Mouse (Mus musculus): ENCODE results near the gene Hist1h2aa. TPM values are rescaled to one million over a fixed set of nuclear protein-coding genes. Genes with fewer than 3 reads are reported as not detected.

Gene Hist1h2aa
- polyA plus RNA-seq, 2 experiments from 2014 or later = not detected

DNA sequence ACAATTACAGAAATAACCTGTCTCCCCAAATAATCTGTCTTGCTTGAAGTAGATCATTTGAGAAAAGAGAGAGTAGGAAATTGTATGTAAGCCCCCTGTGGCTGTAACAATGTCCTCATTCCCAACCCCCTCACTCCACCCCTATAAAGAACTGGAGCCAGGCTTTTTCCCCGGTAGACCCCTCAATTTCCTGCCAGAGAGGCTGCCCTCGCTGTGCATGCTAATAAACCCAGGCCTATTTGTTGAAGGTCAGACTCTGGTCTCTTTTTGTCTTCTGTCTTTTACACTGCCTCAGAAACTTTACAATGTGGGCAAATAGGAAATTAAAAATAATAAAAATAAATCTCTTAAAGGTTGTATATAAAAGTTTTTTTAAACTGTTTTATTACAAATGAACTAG, 12.0 kb downstream of the Hist1h2aa start:
- no peak for ATAC-seq

- no peak for ATAC-seq
These were observed 15.4 kb downstream of the Hist1h2aa start for GRCm38 (mm10) chr13:23949484-23950246.

GRCm38 (mm10) chr13:23950928-23951327, 16.7 kb downstream of the Hist1h2aa start:
- ATAC-seq = no peak

DNA sequence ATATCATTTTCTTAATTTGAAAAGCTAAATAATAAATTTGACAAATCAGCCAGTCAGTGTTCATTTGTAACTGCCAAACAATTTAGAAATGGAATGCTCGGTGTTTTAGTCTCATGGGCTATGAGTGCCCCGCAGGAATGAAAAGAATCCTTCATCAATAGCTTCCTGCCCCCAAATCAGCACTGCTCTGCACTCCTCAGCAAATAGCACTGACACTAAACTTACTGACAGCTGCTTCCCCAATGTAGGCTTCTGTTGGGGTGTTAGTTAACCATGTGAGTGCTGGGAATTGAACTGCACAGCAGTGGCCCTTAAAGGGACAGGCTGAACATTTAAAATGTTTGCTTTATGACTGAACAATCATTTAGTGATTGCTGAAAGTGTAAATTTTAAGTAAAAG, 25.5 kb downstream of the Hist1h2aa start:
- ATAC-seq = no peak

DNA sequence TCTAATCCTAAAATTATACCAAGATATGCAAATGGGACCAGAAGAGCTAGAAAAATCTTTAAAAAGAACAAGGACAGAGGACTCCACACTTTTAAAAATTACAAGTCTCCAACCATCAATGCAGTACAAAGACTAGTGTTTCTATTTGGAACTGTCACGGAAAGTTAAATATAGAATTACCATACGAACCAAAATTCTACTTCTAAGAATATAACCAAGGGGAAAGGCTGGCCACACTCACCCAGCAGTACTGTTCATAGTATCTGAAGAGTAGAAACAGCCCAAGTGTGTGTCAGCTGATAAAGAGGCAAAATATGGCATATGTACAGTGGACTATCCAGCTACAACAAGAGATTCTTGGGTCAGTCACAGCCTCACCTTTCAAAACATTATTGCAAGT, 30.6 kb downstream of the Hist1h2aa start:
- no peak for ATAC-seq

- no peak for ATAC-seq
These were observed 37.6 kb downstream of the Hist1h2aa start for GRCm38 (mm10) chr13:23971870-23972269.

- ATAC-seq = no peak
These were observed 38.0 kb downstream of the Hist1h2aa start for GRCm38 (mm10) chr13:23972271-23972670.

Other genes starting within 250 kb of the Hist1h2aa start
- gene Hist1h1t, start 238.6 kb upstream of the Hist1h2aa start, polyA plus RNA-seq (2017; shearing (Covaris generic)) = not detected
- gene Hist1h4c, start 236.0 kb upstream of the Hist1h2aa start, polyA plus RNA-seq (2017; shearing (Covaris generic)) = 1 to 10 TPM; 8.7 to 9.4 TPM
- under 1 TPM; 0.57 to 0.69 TPM for gene Hfe, start 223.6 kb upstream of the Hist1h2aa start, polyA plus RNA-seq (2017; shearing (Covaris generic))
- 10 to 100 TPM in 1 of 2 experiments, 1 to 10 TPM in 1; 8.9 to 10.5 TPM for gene Hist1h1c, start 195.7 kb upstream of the Hist1h2aa start, polyA plus RNA-seq (2017; shearing (Covaris generic))
- gene Hist1h3c, start 188.9 kb upstream of the Hist1h2aa start, polyA plus RNA-seq (2017; shearing (Covaris generic)) = 1 to 10 TPM in 1 of 2 experiments, not detected in 1; 1.3 TPM
- gene Hist1h2bb, start 187.7 kb upstream of the Hist1h2aa start, polyA plus RNA-seq (2017; shearing (Covaris generic)) = 1 to 10 TPM in 1 of 2 experiments, not detected in 1; 2.9 TPM
- gene Hist1h2ab, start 183.3 kb upstream of the Hist1h2aa start, polyA plus RNA-seq (2017; shearing (Covaris generic)) = 1 to 10 TPM; 2.8 to 8.2 TPM
- gene Hist1h3b, start 182.2 kb upstream of the Hist1h2aa start, polyA plus RNA-seq (2017; shearing (Covaris generic)) = not detected
- 1 to 10 TPM in 1 of 2 experiments, not detected in 1; 5.4 TPM for gene Hist1h4b, start 177.4 kb upstream of the Hist1h2aa start, polyA plus RNA-seq (2017; shearing (Covaris generic))
- not detected for gene Hist1h4a, start 173.2 kb upstream of the Hist1h2aa start, polyA plus RNA-seq (2017; shearing (Covaris generic))
- 1 to 10 TPM in 1 of 2 experiments, not detected in 1; 1.8 TPM for gene Hist1h3a, start 172.1 kb upstream of the Hist1h2aa start, polyA plus RNA-seq (2017; shearing (Covaris generic))
- gene Hist1h1a, start 170.8 kb upstream of the Hist1h2aa start, polyA plus RNA-seq (2017; shearing (Covaris generic)) = 1 to 10 TPM; 2.6 to 3.4 TPM
- gene Trim38, start 164.5 kb upstream of the Hist1h2aa start, polyA plus RNA-seq (2017; shearing (Covaris generic)) = not detected
- gene Slc17a2, start 127.5 kb upstream of the Hist1h2aa start, polyA plus RNA-seq (2017; shearing (Covaris generic)) = not detected
- not detected for gene Slc17a3, start 95.0 kb upstream of the Hist1h2aa start, polyA plus RNA-seq (2017; shearing (Covaris generic))
- under 1 TPM in 1 of 2 experiments, not detected in 1; 0.16 TPM for gene Slc17a1, start 66.7 kb upstream of the Hist1h2aa start, polyA plus RNA-seq (2017; shearing (Covaris generic))
- gene Slc17a4, start 19.5 kb upstream of the Hist1h2aa start, polyA plus RNA-seq (2017; shearing (Covaris generic)) = not detected
- not detected for gene Hist1h2ba, start 306 bp upstream of the Hist1h2aa start, polyA plus RNA-seq (2017; shearing (Covaris generic))
- not detected for gene Scgn, start 56.8 kb downstream of the Hist1h2aa start, polyA plus RNA-seq (2017; shearing (Covaris generic))